Mouse (Mus musculus) midbrain, embryonic 11.5 days (tissue): ENCODE data around the gene Traf7. TPM values are rescaled to one million over a fixed set of nuclear protein-coding genes. Genes with fewer than 3 reads are reported as not detected.
A peak's percentile ranks its signal among the peaks of the same experiment; 100 is the strongest.

Experiments used
- ATAC-seq: fragments of 200-750 bp; cut with Nextera tagmentation; 2 replicates; pipeline ENCODE4 v1.8.0; 2017; ENCODE audit warnings: moderate TSS enrichment, moderate library complexity; ENCODE audit not compliant: low FRiP score
- DNase-seq: peaks from one replicate; pipeline ENCODE4 v3.0.0; 2015; ENCODE audit warnings: low spot score; ENCODE audit errors: missing footprints
- H3K27ac ChIP-seq: fragments of 300-500 bp; sonication (generic); 2 replicates; pipeline ENCODE4 v1.5.1; 2014; ENCODE audit warnings: low read depth, low read length
- H3K27me3 ChIP-seq: fragments of 300-500 bp; sonication (generic); 2 replicates; pipeline ENCODE4 v1.6.1; 2014; ENCODE audit warnings: mild to moderate bottlenecking, low read length, moderate library complexity, mixed read lengths; ENCODE audit not compliant: control insufficient read depth, insufficient read depth
- H3K36me3 ChIP-seq: fragments of 300-500 bp; sonication (generic); 2 replicates; pipeline ENCODE4 v1.6.1; 2014; ENCODE audit warnings: mild to moderate bottlenecking, low read length, moderate library complexity, mixed read lengths; ENCODE audit not compliant: control insufficient read depth, insufficient read depth
- H3K4me1 ChIP-seq: fragments of 300-500 bp; sonication (generic); 2 replicates; pipeline ENCODE4 v1.6.1; 2014; ENCODE audit warnings: low read length; ENCODE audit not compliant: control insufficient read depth, insufficient read depth
- H3K4me2 ChIP-seq: fragments of 300-500 bp; sonication (generic); 2 replicates; pipeline ENCODE4 v1.6.1; 2014; ENCODE audit warnings: mild to moderate bottlenecking, moderate library complexity
- H3K4me3 ChIP-seq: fragments of 300-500 bp; sonication (generic); 2 replicates; pipeline ENCODE4 v1.5.1; 2014; ENCODE audit warnings: low read depth, low read length
- H3K9ac ChIP-seq: fragments of 300-500 bp; sonication (generic); 2 replicates; pipeline ENCODE4 v1.6.1; 2014; ENCODE audit warnings: low read length
- H3K9me3 ChIP-seq: fragments of 300-500 bp; sonication (generic); 2 replicates; pipeline ENCODE4 v1.6.1; 2016; ENCODE audit warnings: low read length; ENCODE audit not compliant: control insufficient read depth
- WGBS: fragments of 180-500 bp; shearing (Covaris S2); extraction: QIAGEN DNeasy Blood & Tissue Kit; methylation state at CpG from one replicate; pipeline ENCODE4 v1.1.7; 2014; 5-methylcytosine and 5-hydroxymethylcytosine counted together
- polyA plus RNA-seq: library from polyadenylated mRNA; unstranded; fragments of >200 nt; fragmentation: Nextera tagmentation; extraction: Ambion mirVana; gene quantifications from 2 replicates; pipeline ENCODE4 v1.2.1, GENCODE M21; 2014

The Traf7 gene
- polyA plus RNA-seq, 1 experiment from 2014 or later, result 80.8 TPM

DNA sequence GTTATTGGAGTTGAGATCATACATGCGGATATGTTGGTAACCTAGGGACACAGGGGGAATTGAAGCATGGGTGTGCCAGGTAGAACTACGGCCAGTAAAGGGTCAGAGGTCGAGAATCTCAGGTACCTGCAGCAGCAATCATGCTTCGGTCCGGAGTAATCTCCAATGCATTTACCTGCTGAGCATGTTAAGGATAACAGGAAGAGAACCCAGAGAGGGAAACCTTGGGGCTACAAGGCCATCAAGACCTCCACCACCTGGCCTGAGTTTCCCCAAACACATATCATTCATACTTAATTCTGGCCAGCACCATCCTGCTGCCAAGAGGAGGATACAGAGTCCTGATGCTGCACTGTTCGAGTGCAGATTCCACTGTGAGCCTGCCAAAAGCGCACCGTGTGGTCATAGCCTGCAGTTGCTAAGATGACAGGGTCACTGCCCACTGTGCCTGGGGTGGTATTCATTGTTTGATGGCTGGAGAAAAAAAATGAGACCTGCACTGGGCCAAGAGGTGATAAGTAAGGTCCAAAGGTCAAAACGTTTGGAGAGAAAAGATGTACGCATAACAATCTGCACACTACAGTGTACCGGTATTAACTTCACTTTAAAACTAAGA lies 49.6 kb downstream of the Traf7 start:
- Histone ChIP-seq H3K4me3 (peak overlapping the region; percentile 75), H3K9me3 (no peaks in the 10 kb centered on the region), H3K4me1 (peaks cover 8% of the 10 kb centered on the region), H3K36me3 (peaks cover 7% of the 10 kb centered on the region), H3K27me3 (no peaks in the 10 kb centered on the region), H3K4me2 (peak overlapping the region; percentile 53), H3K27ac (no peak overlapping the region), H3K9ac (peak overlapping the region; percentile 89)
- ATAC-seq (peak; percentile 36), DNase-seq (no peak)
- WGBS, result 59% methylated on average over 11 of the region's 11 CpGs

GRCm38 (mm10) chr17:24477053-24477984 lies 50.4 kb downstream of the Traf7 start:
- H3K27me3 ChIP-seq, result no peaks in the 10 kb centered on the region
- WGBS, result 94% methylated on average over 20 of the region's 20 CpGs
- H3K9me3 ChIP-seq, result no peaks in the 10 kb centered on the region
- H3K9ac ChIP-seq, result no peak overlapping the region; the same call in 1 of the 2 replicates
- DNase-seq, result no peak
- H3K4me1 ChIP-seq, result peaks cover 11% of the 10 kb centered on the region
- H3K36me3 ChIP-seq, result peaks cover 7% of the 10 kb centered on the region
- H3K4me3 ChIP-seq, result no peak overlapping the region
- no peak for ATAC-seq
- no peak overlapping the region; the same call in 1 of the 2 replicates for H3K4me2 ChIP-seq
- no peak overlapping the region for H3K27ac ChIP-seq

- 95% methylated on average over 10 of the region's 10 CpGs for WGBS
- no peaks in the 10 kb centered on the region for H3K27me3 ChIP-seq
- H3K4me3 ChIP-seq, result no peak overlapping the region
- H3K36me3 ChIP-seq, result peaks cover 7% of the 10 kb centered on the region
- H3K9me3 ChIP-seq, result no peaks in the 10 kb centered on the region
- no peak overlapping the region for H3K4me2 ChIP-seq
- no peak for ATAC-seq
- peak; percentile 75 for DNase-seq
- H3K9ac ChIP-seq, result no peak overlapping the region
- H3K4me1 ChIP-seq, result peaks cover 22% of the 10 kb centered on the region
- H3K27ac ChIP-seq, result no peak overlapping the region
Observed at GRCm38 (mm10) chr17:24476022-24476776, 51.5 kb downstream of the Traf7 start.

DNA sequence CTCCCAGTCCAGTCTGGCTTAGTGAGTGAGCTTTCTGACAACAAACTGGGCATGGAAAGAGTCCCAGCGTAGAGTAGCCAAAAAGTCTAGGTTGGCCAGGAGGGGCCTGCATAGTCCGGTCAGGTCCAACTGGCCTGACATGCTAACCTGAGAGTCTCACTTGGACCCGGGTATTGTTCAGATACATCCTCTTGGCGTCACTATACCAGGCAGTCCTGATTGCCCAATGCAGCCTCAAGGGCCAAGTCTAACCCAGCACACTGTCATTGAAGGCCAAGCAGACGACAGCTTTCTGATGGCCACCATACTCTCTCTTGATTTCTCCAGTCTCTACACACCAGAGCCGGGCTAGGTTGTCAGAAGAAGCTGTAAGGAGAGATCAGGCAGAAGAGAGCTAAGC lies 52.2 kb downstream of the Traf7 start:
- H3K4me1 ChIP-seq, result peaks cover 28% of the 10 kb centered on the region
- no peak overlapping the region for H3K9ac ChIP-seq
- 94% methylated on average over 6 of the region's 6 CpGs for WGBS
- ATAC-seq (no peak), DNase-seq (peak; percentile 57)
- no peak overlapping the region for H3K27ac ChIP-seq
- no peaks in the 10 kb centered on the region for H3K9me3 ChIP-seq
- no peak overlapping the region for H3K4me2 ChIP-seq
- peaks cover 7% of the 10 kb centered on the region for H3K36me3 ChIP-seq
- no peaks in the 10 kb centered on the region for H3K27me3 ChIP-seq
- no peak overlapping the region for H3K4me3 ChIP-seq

DNA sequence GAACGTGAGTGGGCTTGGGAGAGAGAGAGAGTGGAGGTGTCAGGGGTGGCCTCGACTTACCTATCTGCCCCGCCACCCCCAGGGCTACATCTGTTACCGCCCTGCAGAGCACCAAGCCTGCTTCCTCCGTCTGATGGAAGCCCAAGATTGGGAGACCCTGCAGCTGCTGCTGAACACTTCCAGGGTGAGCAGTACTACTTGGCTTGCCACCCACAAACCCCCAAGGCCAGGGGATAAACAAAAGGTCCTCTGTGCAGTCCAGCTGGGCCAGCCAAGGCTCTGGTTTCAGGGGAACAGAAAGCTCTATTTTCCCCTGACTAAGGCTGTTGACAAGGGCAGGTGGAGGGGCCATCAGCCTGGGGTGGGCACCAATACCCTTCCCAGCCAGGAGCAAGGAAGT lies 53.2 kb downstream of the Traf7 start:
- no peak for DNase-seq
- no peak overlapping the region for H3K27ac ChIP-seq
- peaks cover 26% of the 10 kb centered on the region for H3K4me1 ChIP-seq
- peaks cover 7% of the 10 kb centered on the region for H3K36me3 ChIP-seq
- H3K4me2 ChIP-seq, result no peak overlapping the region
- H3K4me3 ChIP-seq, result no peak overlapping the region
- no peak overlapping the region for H3K9ac ChIP-seq
- 86% methylated on average over 5 of the region's 5 CpGs for WGBS
- H3K27me3 ChIP-seq, result no peaks in the 10 kb centered on the region
- no peaks in the 10 kb centered on the region for H3K9me3 ChIP-seq
- no peak for ATAC-seq

GRCm38 (mm10) chr17:24473612-24474275 lies 54.0 kb downstream of the Traf7 start, which contains the start of gene Bricd5:
Gene Bricd5 (plus strand): TSS chr17:24473884.
- H3K4me2 ChIP-seq, result no peak within 1 kb of the TSS
- no peak within 1 kb of the TSS for H3K27ac ChIP-seq
- DNase-seq (peak; percentile 75), ATAC-seq (no peak)
- peaks cover 26% of the 10 kb centered on the region for H3K4me1 ChIP-seq
- H3K4me3 ChIP-seq, result no peak within 1 kb of the TSS
- no peaks in the 10 kb centered on the region for H3K27me3 ChIP-seq
- no peak within 1 kb of the TSS for H3K9ac ChIP-seq
- H3K36me3 ChIP-seq, result peaks cover 7% of the 10 kb centered on the region
- H3K9me3 ChIP-seq, result no peaks in the 10 kb centered on the region
- 86% methylated on average over 6 of the region's 6 CpGs for WGBS

DNA sequence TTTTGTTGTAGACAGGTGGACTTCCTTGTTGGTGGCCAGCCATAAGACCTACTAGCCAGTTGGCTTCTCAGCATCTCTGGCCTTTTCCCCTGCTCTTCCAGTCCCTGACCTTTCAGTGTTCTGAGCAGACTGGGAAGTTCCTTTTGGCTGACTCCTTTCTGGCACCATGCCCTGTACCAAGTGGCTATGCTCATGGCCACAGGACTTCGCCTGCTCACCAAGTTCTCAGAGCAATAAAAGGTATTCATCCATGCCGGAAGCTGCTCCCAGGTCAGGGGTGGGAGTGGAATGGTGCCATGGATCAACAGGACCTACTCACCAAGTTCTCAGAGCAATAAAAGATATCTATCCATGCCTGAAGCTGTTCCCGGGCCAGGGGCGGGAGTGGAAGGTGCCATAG lies 55.2 kb downstream of the Traf7 start:
- Histone ChIP-seq H3K27ac (no peak overlapping the region), H3K9me3 (no peaks in the 10 kb centered on the region), H3K4me2 (peak overlapping the region; percentile 99; the same call in 1 of the 2 replicates), H3K9ac (no peak overlapping the region), H3K36me3 (peaks cover 7% of the 10 kb centered on the region), H3K4me3 (no peak overlapping the region), H3K4me1 (peaks cover 20% of the 10 kb centered on the region), H3K27me3 (no peaks in the 10 kb centered on the region)
- ATAC-seq (no peak), DNase-seq (no peak)
- WGBS, result 88% methylated on average over 4 of the region's 4 CpGs

GRCm38 (mm10) chr17:24470701-24471527 lies 56.8 kb downstream of the Traf7 start:
- Histone ChIP-seq H3K9ac (peak overlapping the region; percentile 90), H3K9me3 (no peaks in the 10 kb centered on the region), H3K36me3 (peaks cover 4% of the 10 kb centered on the region), H3K27ac (peak overlapping the region; percentile 74), H3K4me2 (peak overlapping the region; percentile 99), H3K4me3 (peak overlapping the region; percentile 91), H3K27me3 (no peaks in the 10 kb centered on the region), H3K4me1 (peaks cover 20% of the 10 kb centered on the region)
- ATAC-seq (peak; percentile 20), DNase-seq (peak; percentile 94)
- 1% methylated on average over 68 of the region's 68 CpGs for WGBS
